Mouse (Mus musculus) regulatory T cell (primary cell): ENCODE data around the gene Gns.
"Not testable (repeated sequence)": the region's sequence is repeated elsewhere in the genome, so short reads cannot be mapped to it uniquely, and the experiment has no call there.

Source experiments
- in situ Hi-C: fragments of 300-600 bp; cut with MboI, MseI; formaldehyde crosslinking; loops from one replicate; pipeline ENCODE4 v1.15.1; 2025; ENCODE audit warnings: high pct_unique_total_duplicates

Gns gene

GRCm38 (mm10) chr10:121364801-121365564, at the start of gene Gns:
TSS of gene Gns (plus strand) at chr10:121365090.
- in situ Hi-C loops, result loop anchor here (10.0 kb wide), 1 partner anchor 150 kb away; no protein-coding TSS in a partner anchor

GRCm38 (mm10) chr10:121315321-121316283, 49.3 kb upstream of the Gns start:
- in situ Hi-C loops, result no loop called here

- in situ Hi-C loops, result no loop called here
Observed at GRCm38 (mm10) chr10:121316361-121316760, 48.5 kb upstream of the Gns start.

DNA sequence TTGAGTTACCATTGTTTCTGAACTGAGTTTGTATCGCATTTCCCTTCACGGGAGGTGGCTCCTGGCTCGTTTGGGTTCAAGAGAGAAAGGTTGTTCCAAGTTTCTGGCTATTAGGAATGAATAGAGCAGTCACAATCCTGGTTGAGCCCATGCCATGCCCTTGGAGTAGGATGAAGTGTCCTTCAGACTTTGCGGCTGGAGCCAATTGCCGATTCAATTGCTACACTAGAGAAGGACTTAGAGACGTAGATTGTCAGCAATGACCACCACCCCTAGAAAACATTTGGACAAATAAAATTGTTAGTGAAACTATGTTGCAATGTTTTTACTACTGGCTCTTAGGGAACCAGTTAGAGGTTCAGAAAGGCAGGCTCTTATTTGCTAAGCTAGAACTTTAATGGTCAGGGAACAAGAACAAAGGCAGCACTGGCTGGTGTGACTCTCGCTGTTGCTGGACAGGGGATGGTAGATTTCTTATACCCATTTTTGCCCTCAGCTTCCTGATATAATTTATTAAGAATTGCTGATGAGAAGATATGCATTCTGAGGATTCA, 46.4 kb upstream of the Gns start:
- in situ Hi-C loops, result no loop called here

GRCm38 (mm10) chr10:121323493-121323892, 41.4 kb upstream of the Gns start:
- in situ Hi-C loops, result no loop called here

DNA sequence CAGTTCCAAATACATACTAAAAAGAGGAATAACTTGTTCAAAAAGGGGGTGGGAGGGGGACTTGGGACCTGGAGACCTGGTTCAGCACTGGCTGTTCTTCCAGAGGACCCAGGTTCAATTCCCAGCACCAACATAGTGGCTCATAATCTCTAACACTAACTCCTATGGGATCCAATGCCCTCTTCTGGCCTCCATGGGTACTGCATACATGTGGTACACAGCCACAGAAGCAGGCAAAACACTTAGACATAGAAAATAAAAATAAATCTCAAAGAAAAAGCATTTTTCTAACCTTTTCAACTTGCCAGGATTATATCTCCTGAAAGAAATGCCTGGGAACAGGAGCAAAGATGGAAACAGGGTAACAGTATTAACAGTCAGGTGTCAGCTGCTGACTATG, 38.7 kb upstream of the Gns start:
- in situ Hi-C loops, result no loop called here

DNA sequence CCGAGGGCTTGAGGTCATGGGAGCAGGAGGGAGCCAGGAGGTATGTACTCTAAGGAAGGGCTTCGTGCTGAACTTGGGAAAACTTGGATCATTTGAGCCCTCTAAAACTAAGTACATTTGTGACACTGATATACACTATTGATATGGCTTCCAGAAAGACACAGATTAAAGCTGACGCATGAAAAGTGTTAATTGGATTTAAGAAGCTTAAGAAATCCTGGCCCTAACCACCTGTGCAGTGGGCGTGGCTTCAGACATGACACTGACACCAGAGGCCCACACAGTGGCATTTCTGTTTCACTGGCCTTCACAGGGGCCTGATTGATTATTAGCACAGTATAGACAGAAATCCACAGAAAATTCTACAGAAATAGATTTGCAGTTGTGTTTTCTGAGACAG, 35.3 kb upstream of the Gns start:
- in situ Hi-C loops, result no loop called here

DNA sequence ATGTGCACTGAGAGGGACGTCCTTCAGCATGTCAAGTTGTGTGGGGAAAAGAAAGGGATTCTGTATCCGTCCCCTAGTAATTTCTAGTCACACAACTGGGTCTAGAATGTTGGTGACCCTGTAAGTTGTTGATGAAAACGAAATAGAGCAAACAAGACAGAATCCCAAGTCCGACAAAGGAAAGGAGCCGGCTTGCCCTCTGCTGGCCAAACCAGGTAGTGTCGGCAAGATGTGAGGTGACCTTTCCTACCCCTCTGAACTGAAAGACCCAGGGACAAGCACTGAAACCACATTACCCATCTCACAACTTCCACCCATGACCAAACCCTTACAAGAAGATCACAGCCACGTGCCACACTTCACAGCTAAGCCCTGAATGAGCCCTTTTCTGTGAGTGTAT, 34.0 kb upstream of the Gns start:
- in situ Hi-C loops, result loop anchor here (5.0 kb wide), 1 partner anchor 39 kb away; no protein-coding TSS in a partner anchor

- in situ Hi-C loops, result loop anchor here (5.0 kb wide), 1 partner anchor 42 kb away; no protein-coding TSS in a partner anchor
Observed at GRCm38 (mm10) chr10:121334576-121334975, 30.3 kb upstream of the Gns start.

GRCm38 (mm10) chr10:121336536-121336935, 28.4 kb upstream of the Gns start:
- in situ Hi-C loops, result not testable (repeated sequence)

DNA sequence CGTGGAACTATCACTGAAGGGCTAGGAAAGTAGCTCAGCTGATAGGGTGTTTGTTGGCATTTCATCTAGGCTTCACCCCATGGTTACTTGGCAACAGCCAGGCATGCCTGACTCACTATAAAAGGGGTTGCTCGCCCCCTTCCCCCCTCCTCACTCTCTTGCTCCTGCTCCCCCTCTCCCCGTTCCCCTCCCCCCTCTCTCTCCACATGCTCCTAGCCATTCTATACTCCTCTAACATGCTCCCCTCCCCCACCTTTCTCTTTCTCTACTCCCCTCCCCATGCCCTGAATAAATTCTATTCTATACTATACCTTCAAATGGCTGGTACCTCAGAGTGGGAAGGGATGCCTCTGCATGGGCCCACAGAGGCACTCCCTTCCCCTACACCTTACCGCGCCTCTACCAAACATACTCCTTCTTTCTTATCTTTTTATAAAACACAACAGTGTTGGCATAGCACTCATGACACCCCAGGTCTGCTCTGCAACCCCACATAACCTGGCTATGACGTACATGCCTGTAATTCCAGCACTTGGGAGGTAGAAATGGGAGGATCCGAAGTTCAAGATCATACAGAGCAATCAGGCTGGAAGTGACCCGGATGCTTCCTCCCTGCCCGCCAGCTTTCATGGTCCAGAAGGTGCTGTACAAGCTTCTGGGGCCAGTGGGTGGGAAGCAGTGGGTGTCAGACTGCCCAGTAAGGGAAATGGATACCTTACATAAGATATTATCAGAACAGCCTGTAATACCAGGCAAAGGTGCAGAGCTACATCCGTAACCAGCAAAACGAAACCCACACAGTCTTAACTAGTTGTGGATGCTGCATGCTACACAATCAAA, 23.9 kb upstream of the Gns start:
- in situ Hi-C loops, result no loop called here

DNA sequence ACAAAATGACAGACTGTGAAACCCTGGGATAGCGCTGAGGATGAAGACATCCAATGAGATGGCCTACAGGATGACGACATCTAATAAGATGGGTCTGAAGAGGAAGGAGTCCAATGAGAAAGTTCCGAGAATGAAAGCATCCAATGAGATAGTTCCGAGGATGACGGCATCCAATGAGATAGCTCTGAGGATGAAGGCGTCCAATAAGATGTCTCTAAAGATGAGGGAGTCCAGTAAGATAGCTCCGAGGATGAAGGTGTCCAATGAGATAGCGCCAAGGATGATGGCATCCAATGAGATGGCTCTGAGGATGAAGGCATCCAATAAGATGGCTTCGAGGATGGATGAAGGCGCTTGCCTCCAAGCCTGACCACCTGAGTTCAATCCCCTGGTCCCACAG, 22.6 kb upstream of the Gns start:
- in situ Hi-C loops, result no loop called here

- in situ Hi-C loops, result no loop called here
Observed at GRCm38 (mm10) chr10:121343867-121344266, 21.0 kb upstream of the Gns start.

- in situ Hi-C loops, result no loop called here
Observed at GRCm38 (mm10) chr10:121349244-121349643, 15.6 kb upstream of the Gns start.

- in situ Hi-C loops, result no loop called here
Observed at GRCm38 (mm10) chr10:121350357-121351065, 14.4 kb upstream of the Gns start.

GRCm38 (mm10) chr10:121351066-121351581, 13.8 kb upstream of the Gns start, which contains the start of gene Tbc1d30:
TSS of gene Tbc1d30 (minus strand) at chr10:121351278.
- in situ Hi-C loops, result no loop called here

GRCm38 (mm10) chr10:121351692-121352290, 13.1 kb upstream of the Gns start:
- in situ Hi-C loops, result no loop called here

DNA sequence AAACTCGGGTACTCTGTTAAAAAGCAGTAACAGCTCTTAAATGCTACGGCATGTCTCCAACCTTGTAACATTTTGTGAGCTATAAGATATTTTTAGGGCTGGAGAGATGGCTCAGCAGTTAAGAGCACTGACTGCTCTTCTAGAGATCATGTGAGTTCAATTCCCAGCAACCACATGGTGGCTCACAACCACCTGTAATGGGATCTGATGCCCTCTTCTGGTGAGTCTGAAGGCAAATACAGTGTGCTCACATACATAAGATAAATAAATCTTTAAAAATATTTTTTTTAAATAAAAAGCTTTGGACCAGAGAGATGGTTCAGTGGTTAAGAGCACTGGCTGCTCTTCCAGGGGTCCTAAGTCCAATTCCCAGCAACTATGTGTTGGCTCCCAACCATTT, 4.5 kb upstream of the Gns start:
- in situ Hi-C loops, result loop anchor here (10.0 kb wide), 1 partner anchor 154 kb away; no protein-coding TSS in a partner anchor

DNA sequence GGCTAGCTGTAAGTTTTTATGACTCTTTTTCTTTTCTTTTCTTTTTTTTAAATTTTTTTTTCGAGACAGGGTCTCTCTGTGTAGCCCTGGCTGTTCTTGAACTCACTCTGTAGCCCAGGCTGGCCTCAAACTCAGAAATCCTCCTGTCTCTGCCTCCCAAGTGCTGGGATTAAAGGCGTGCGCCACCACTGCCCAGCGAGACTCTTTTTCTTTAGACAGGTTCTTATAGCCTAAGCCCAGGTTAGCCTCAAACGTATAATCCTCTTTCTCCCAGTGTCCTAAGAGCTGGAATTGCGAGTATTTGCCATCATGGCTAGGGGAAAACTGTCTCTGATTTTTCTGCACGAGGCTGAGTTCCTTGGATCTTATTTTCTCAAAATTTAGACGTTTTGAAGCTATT, 1.7 kb upstream of the Gns start:
- in situ Hi-C loops, result loop anchor here (10.0 kb wide), 1 partner anchor 152 kb away; no protein-coding TSS in a partner anchor

- in situ Hi-C loops, result loop anchor here (10.0 kb wide), 1 partner anchor 150 kb away; no protein-coding TSS in a partner anchor
Observed at GRCm38 (mm10) chr10:121364306-121364705, 584 bp upstream of the Gns start.
